Mouse (Mus musculus): ENCODE measurements at regions not wholly inside any gene's neighbourhood (a gene's known extent, or its start where the extent isn't known, plus 50 kb on each side); places are given as distances from the start of the nearest gene placed in this dataset.

- DNase-seq (ENCODE audit: low spot score) = no peak
Measured at GRCm38 (mm10) chrX:12837821-12838220, 75.9 kb upstream of the Med14 start.

GRCm38 (mm10) chrX:12834681-12835080 lies 72.8 kb upstream of the Med14 start:
- no peak for DNase-seq (ENCODE audit: low spot score)

GRCm38 (mm10) chrX:12832709-12833108 lies 70.8 kb upstream of the Med14 start:
- no peak for DNase-seq (ENCODE audit: low spot score)

- peak; percentile 24 for DNase-seq (ENCODE audit: low spot score)
Measured at GRCm38 (mm10) chrX:12829165-12829564, 67.3 kb upstream of the Med14 start.

DNA sequence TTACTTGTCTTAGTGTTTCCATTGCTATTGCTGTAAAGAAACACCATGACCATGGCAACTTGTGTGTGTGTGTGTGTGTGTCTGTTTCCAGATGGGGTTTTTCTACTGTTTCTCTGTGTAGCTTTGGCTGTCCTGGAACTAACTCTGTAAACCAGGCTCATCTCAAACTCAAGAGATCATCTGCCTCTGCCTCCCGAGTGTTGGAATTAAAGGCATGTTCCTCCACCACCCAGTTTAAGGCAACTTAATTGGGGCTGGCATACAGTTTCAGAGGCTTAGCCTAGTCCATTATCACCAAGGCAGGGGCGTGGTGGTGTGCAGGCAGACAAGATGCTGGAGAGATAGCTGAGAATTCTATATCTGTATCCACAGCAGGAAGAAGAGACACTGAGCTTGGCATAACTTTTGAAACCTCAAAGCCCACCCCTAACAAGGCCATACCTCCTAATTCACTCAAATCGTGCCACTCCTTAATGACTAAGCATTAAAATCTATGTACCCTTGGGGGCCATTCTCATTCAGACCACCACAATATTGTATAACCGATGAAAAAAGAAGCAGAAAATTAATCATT lies 65.5 kb upstream of the Med14 start:
- DNase-seq (ENCODE audit: low spot score) = no peak

DNA sequence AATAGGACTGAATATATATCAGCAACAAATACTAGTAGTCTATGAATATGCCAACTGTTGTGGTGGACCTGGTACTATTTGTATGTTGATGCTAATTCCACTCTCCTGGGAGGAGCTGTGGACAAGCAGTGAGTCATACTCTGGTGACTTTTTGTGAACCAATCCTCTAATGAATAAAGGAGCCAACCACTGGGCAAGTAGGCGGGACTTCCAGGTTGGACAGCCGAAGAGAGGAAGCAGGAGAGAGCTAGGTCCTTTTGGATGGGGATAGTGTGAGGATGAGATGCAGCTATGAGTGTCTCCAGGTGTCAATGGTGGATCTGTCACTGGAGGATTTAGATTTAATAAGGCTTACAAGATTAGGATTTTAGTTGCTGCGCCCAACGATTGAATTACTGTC lies 64.8 kb upstream of the Med14 start:
- no peak for DNase-seq (ENCODE audit: low spot score)

DNA sequence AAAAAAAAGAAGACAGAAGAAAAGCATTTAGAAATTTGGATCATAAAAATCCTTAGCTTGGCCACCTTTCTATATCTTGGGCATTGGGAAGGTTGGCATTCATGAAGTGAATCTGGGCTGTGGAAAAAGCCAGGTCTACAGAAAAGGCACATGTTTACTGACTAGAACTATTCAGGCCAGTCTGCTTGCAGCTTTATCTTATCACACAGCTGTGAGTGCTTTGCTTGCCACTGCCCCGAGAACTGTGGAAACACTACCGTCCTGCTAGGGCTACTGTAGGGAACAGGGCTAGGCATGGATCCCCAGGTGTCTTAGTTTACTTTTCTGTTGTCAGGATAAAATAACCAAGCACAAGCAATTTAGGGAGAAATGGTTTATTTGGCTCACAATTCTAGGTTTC lies 63.4 kb upstream of the Med14 start:
- DNase-seq (ENCODE audit: low spot score) = no peak

DNA sequence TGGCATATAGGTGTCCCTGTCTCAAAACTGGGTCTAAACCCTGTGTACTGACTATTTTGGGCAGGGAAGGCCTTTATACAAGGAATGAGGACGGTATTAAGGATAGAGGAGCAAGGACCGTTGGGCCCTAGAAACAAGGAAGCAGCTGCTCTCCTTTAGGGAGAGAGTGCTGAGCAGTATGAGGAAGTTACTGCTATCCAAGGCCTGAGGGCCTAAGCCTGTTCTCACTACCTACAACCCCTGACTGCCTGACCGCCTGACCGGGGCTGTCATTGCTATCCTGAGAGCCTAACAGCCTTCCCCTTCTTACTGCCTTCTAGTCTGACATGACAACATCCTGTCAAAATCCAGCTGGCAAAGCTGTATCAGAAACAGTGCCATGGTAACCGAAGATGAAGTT lies 62.6 kb upstream of the Med14 start:
- DNase-seq (ENCODE audit: low spot score) = no peak

DNA sequence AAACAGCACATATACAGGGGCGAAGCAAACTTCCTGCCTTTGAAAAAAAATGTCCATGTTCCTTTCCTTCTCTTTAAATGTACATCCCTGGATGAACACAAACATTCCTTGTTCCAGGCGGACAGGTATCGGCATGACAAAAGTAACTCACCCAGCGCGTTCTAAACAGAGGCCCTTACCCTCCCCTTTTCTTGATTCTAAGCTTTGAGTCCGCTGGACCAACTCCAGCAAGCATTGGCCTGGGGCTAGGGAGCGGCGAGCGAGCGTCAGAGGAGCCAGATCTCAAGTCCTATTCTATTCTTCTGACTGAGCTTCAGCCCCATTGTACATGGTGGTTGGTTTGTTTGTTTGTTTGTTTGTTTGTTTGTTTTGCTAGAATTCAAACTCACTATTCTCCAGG lies 60.9 kb upstream of the Med14 start:
- DNase-seq (ENCODE audit: low spot score) = peak; percentile 56

DNA sequence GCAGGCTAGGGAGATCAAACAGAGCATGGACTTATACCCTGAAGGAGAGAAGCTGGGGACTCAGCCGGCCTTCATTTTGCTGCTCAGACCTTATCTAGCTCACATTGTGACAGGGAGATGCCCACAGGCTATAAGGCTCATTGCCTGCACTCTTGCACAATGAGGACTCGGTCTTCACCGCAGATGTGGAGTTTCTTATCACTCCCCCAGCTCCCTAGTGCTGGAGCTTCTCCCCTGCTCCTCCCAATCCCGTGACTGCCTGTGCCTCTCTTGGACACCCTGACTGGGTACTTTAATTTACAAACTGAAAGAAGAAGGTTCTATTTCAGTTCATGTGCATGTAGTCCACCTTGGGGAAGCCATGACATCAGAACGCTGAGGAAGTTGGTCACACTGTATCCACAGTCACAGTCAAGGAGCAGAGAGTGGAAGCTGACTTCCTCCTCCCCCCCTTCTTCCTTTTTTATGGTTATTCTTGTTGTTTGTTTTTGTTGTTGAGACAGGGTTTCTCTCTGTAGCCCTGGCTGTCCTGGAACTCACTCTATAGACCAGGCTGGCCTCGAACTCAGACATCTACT lies 51.3 kb upstream of the Med14 start:
- no peak for DNase-seq (ENCODE audit: low spot score)
